Mouse (Mus musculus): Measurements from ENCODE around the gene Gsdma2. TPM values are rescaled to one million over a fixed set of nuclear protein-coding genes. Genes with fewer than 3 reads are reported as not detected.
"Not testable (repeated sequence)": the region's sequence is repeated elsewhere in the genome, so short reads cannot be mapped to it uniquely, and the experiment has no call there.

Gene Gsdma2
- polyA plus RNA-seq, 1 experiment, result not detected

DNA sequence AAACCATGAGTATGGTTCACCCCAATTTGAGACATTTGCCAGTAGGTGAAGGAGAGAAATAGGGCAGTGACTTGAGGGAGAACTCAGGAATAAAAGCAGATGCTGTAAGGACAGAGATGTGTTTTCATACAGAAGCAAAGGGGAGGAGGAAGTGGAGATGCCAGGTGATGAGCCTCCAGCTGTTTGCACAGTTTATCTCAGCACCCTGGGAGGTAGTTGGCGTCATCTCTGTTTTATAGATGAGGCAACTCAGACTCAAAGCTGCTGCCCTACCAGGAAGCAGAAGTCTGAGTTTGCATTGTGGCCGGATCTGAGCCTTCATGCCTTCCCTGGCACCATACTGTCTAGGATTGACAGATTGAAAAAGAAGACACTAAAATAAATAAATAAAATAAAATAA is 22.4 kb downstream of the Gsdma2 start:
- Histone ChIP-seq H3K27me3 (ENCODE audit: control insufficient read depth, insufficient read depth, low read length) (no peaks in the 10 kb centered on the region), H3K4me1 (ENCODE audit: control insufficient read depth, insufficient read depth, insufficient read length) (no peaks in the 10 kb centered on the region), H3K27ac (ENCODE audit: insufficient read depth, low read length) (no peak overlapping the region), H3K4me3 (ENCODE audit: extremely low read depth, insufficient read depth, insufficient read length) (no peak overlapping the region), H3K36me3 (ENCODE audit: control insufficient read depth, insufficient read depth, low read length) (no peaks in the 10 kb centered on the region)
- no peak for DNase-seq (ENCODE audit: low read depth in 1 of 2, low spot score in 2 of 2)
- TF ChIP-seq POLR2A (IDR thresholded peaks at IDR 0.05; ENCODE audit: low read depth, low read length) (no peak), CTCF (IDR thresholded peaks at IDR 0.05; ENCODE audit: extremely low read depth, insufficient read depth, insufficient read length, insufficient replicate concordance) (no peak)
- WGBS, result 26% methylated on average over 2 of the region's 2 CpGs

GRCm38 (mm10) chr11:98671284-98671815 is 24.8 kb downstream of the Gsdma2 start:
- H3K4me1 ChIP-seq (ENCODE audit: control insufficient read depth, insufficient read depth, insufficient read length), result no peaks in the 10 kb centered on the region
- TF ChIP-seq POLR2A (IDR thresholded peaks at IDR 0.05; ENCODE audit: low read depth, low read length) (no peak), CTCF (IDR thresholded peaks at IDR 0.05; ENCODE audit: extremely low read depth, insufficient read depth, insufficient read length, insufficient replicate concordance) (no peak)
- 75% methylated on average over 3 of the region's 3 CpGs for whole genome bisulfite sequencing

DNA sequence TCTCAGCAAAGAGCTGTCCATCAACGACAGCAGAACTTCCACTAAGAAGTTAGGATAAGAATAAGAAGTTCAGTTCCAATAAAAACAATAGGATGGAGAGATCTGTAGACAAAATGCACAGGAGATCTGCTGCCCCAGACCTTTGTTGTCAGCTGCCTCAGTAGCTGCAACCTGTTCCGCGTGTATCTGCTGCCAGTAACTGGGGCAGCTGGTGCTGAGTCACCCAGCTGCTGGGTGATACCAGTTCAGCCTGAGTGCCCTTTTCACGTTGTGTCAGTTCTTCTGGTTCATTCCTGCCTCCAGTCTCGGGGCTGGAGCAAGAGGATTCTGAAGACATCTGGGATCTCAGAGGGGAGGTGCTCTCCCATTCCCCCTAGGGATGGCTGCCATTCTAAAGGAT is 25.3 kb downstream of the Gsdma2 start:
- no peak overlapping the region for H3K27ac ChIP-seq (ENCODE audit: insufficient read depth, low read length)
- no peak overlapping the region for H3K4me3 ChIP-seq (ENCODE audit: extremely low read depth, insufficient read depth, insufficient read length)
- H3K4me1 ChIP-seq (ENCODE audit: control insufficient read depth, insufficient read depth, insufficient read length), result no peaks in the 10 kb centered on the region
- no peaks in the 10 kb centered on the region for H3K27me3 ChIP-seq (ENCODE audit: control insufficient read depth, insufficient read depth, low read length)
- TF ChIP-seq CTCF (IDR thresholded peaks at IDR 0.05; ENCODE audit: extremely low read depth, insufficient read depth, insufficient read length, insufficient replicate concordance) (no peak), POLR2A (IDR thresholded peaks at IDR 0.05; ENCODE audit: low read depth, low read length) (no peak)
- WGBS, result 19% methylated on average over 5 of the region's 5 CpGs
- no peak for DNase-seq (ENCODE audit: low read depth in 1 of 2, low spot score in 2 of 2)
- H3K36me3 ChIP-seq (ENCODE audit: control insufficient read depth, insufficient read depth, low read length), result no peaks in the 10 kb centered on the region

More at GRCm38 (mm10) chr11:98671284-98671815, 24.8 kb downstream of the Gsdma2 start:
- H3K27me3 ChIP-seq (ENCODE audit: control insufficient read depth, insufficient read depth, low read length), result no peaks in the 10 kb centered on the region
- no peak for DNase-seq (ENCODE audit: low read depth in 1 of 2, low spot score in 2 of 2)
- H3K27ac ChIP-seq (ENCODE audit: insufficient read depth, low read length), result no peak overlapping the region
- H3K4me3 ChIP-seq (ENCODE audit: extremely low read depth, insufficient read depth, insufficient read length), result no peak overlapping the region
- no peaks in the 10 kb centered on the region for H3K36me3 ChIP-seq (ENCODE audit: control insufficient read depth, insufficient read depth, low read length)

GRCm38 (mm10) chr11:98672482-98672881 is 25.9 kb downstream of the Gsdma2 start:
- Histone ChIP-seq H3K36me3 (ENCODE audit: control insufficient read depth, insufficient read depth, low read length) (no peaks in the 10 kb centered on the region), H3K27me3 (ENCODE audit: control insufficient read depth, insufficient read depth, low read length) (no peaks in the 10 kb centered on the region), H3K4me1 (ENCODE audit: control insufficient read depth, insufficient read depth, insufficient read length) (no peaks in the 10 kb centered on the region), H3K4me3 (ENCODE audit: extremely low read depth, insufficient read depth, insufficient read length) (no peak overlapping the region), H3K27ac (ENCODE audit: insufficient read depth, low read length) (no peak overlapping the region)
- no peak for DNase-seq (ENCODE audit: low read depth in 1 of 2, low spot score in 2 of 2)
- 56% methylated on average over 5 of the region's 5 CpGs for WGBS
- no peak for TF ChIP-seq POLR2A (IDR thresholded peaks at IDR 0.05; ENCODE audit: low read depth, low read length)
- TF ChIP-seq CTCF (IDR thresholded peaks at IDR 0.05; ENCODE audit: extremely low read depth, insufficient read depth, insufficient read length, insufficient replicate concordance), result no peak

GRCm38 (mm10) chr11:98673136-98673535 is 26.6 kb downstream of the Gsdma2 start:
- not testable (repeated sequence) for H3K4me3 ChIP-seq (ENCODE audit: extremely low read depth, insufficient read depth, insufficient read length); H3K27me3 ChIP-seq (ENCODE audit: control insufficient read depth, insufficient read depth, low read length); H3K4me1 ChIP-seq (ENCODE audit: control insufficient read depth, insufficient read depth, insufficient read length); H3K27ac ChIP-seq (ENCODE audit: insufficient read depth, low read length); H3K36me3 ChIP-seq (ENCODE audit: control insufficient read depth, insufficient read depth, low read length)
- 3% methylated on average over 7 of the region's 7 CpGs for WGBS
- TF ChIP-seq CTCF (IDR thresholded peaks at IDR 0.05; ENCODE audit: extremely low read depth, insufficient read depth, insufficient read length, insufficient replicate concordance), result 0 out of 2 replicates have a peak, but pooled peaks have one; percentile 7
- peak; percentile 40 to 46 for DNase-seq (ENCODE audit: low read depth in 1 of 2, low spot score in 2 of 2)

DNA sequence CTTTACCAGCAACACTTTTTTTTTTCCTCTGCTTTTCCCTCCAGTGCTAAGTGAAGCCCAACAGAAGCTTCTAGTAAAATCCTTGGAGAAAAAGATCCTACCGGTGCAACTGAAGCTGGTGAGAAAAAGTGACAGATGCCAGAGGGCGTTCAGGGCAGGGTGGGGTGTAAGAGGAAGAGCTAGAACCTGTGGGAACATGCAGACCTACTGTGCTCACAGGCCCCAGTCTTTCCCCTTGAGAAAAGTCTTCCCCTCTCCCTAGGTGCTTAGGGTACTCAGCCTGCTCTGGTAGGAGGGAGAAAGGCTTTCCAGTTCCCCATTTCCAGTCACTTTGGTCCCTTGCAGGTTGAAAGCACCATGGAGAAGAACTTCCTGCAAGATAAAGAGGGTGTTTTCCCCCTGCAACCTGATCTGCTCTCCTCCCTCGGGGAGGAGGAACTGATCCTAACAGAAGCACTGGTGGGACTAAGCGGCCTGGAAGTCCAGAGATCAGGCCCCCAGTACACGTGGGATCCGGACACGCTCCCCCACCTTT is 29.3 kb downstream of the Gsdma2 start:
- Histone ChIP-seq H3K27me3 (ENCODE audit: control insufficient read depth, insufficient read depth, low read length) (no peaks in the 10 kb centered on the region), H3K4me1 (ENCODE audit: control insufficient read depth, insufficient read depth, insufficient read length) (no peaks in the 10 kb centered on the region), H3K36me3 (ENCODE audit: control insufficient read depth, insufficient read depth, low read length) (no peaks in the 10 kb centered on the region), H3K27ac (ENCODE audit: insufficient read depth, low read length) (no peak overlapping the region), H3K4me3 (ENCODE audit: extremely low read depth, insufficient read depth, insufficient read length) (no peak overlapping the region)
- WGBS, result 65% methylated on average over 7 of the region's 7 CpGs
- TF ChIP-seq POLR2A (IDR thresholded peaks at IDR 0.05; ENCODE audit: low read depth, low read length), result no peak
- no peak for TF ChIP-seq CTCF (IDR thresholded peaks at IDR 0.05; ENCODE audit: extremely low read depth, insufficient read depth, insufficient read length, insufficient replicate concordance)
- DNase-seq (ENCODE audit: low read depth in 1 of 2, low spot score in 2 of 2), result no peak

GRCm38 (mm10) chr11:98680023-98680422 is 33.5 kb downstream of the Gsdma2 start:
- Histone ChIP-seq H3K36me3 (ENCODE audit: control insufficient read depth, insufficient read depth, low read length) (no peaks in the 10 kb centered on the region), H3K4me1 (ENCODE audit: control insufficient read depth, insufficient read depth, insufficient read length) (peaks cover 2% of the 10 kb centered on the region), H3K27ac (ENCODE audit: insufficient read depth, low read length) (no peak overlapping the region), H3K27me3 (ENCODE audit: control insufficient read depth, insufficient read depth, low read length) (no peaks in the 10 kb centered on the region), H3K4me3 (ENCODE audit: extremely low read depth, insufficient read depth, insufficient read length) (no peak overlapping the region)
- no peak for TF ChIP-seq CTCF (IDR thresholded peaks at IDR 0.05; ENCODE audit: extremely low read depth, insufficient read depth, insufficient read length, insufficient replicate concordance)
- TF ChIP-seq POLR2A (IDR thresholded peaks at IDR 0.05; ENCODE audit: low read depth, low read length), result no peak
- 92% methylated on average over 1 of the region's 1 CpGs for WGBS
- no peak for DNase-seq (ENCODE audit: low read depth in 1 of 2, low spot score in 2 of 2)

GRCm38 (mm10) chr11:98680595-98680994 is 34.0 kb downstream of the Gsdma2 start:
- H3K4me1 ChIP-seq (ENCODE audit: control insufficient read depth, insufficient read depth, insufficient read length); DNase-seq (ENCODE audit: low read depth in 1 of 2, low spot score in 2 of 2): not testable (repeated sequence)
- 81% methylated on average over 4 of the region's 4 CpGs for WGBS

More at GRCm38 (mm10) chr11:98680595-98680994, 34.0 kb downstream of the Gsdma2 start:
- H3K4me3 ChIP-seq (ENCODE audit: extremely low read depth, insufficient read depth, insufficient read length); H3K27ac ChIP-seq (ENCODE audit: insufficient read depth, low read length); H3K36me3 ChIP-seq (ENCODE audit: control insufficient read depth, insufficient read depth, low read length); H3K27me3 ChIP-seq (ENCODE audit: control insufficient read depth, insufficient read depth, low read length): not testable (repeated sequence)

All from spleen, adult 2 months (tissue).